Mouse (Mus musculus): ENCODE results near the gene Mdm4. TPM values are rescaled to one million over a fixed set of nuclear protein-coding genes. Genes with fewer than 3 reads are reported as not detected.

The Mdm4 gene
- total RNA-seq, 2 experiments from 2014 or later = 22.7 to 28.1 TPM

DNA sequence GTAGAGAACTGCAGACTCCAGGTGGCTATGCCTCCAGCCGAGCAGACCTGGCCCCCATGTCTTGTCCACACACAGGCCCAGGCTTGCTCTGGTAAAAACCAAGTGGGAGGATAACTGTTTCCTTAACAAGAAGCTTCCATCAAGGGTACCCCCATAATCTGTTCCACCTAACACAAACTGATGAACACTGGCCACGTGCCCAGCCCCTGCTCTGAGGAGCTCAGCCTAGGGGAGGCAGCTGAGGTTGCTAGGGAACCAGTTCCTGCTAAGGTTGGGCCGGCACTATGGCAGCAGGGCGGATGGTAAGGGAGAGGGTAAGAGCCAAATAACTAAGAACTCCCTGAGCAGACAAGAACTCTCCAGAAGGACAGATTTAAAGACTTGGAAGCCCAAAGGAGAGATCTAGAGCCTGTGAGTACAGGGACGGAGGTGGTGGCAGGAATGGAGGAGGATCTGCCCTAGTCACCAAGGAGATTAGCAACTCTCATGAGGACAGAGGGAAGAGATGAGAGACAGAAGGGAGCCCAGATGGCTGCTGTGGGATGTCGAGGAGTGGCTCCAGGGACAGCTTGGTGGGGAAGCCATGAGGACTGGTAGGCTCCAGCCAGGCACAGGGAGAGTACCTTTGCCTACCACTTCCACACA lies 114.4 kb downstream of the Mdm4 start:
- no peak for DNase-seq
- intact Hi-C loops (cut with DNase I) = no loop called here

DNA sequence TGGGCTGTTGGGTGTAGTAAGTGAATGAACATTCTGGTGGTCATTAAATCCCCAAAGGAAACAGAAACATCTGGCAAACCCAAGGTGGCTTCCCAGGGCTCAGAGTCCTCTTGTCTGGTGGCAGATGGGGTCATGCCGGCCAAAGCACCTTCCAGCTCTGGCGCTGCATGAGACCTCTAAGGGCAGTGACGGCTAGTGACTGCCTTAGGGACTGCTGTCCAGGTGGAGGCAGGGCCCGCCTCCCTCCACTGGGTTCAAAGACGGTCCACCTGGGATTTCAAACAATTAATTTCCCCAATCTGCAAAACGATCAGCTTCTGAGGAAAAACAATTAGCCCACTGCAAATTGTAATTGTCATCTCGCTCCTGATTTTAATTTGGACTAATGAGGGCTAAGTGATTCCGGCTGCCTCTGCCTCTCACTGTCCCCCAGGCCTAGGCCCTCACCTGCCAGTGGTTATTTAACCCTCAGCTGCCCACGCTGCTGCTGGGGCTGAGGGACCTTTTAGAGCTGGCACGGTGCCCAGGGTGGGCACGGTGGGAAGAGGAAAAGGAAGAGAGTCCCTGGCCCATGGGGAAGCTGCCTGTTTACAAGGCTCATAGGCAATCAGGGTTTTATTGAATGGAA lies 119.8 kb downstream of the Mdm4 start:
- intact Hi-C loops (cut with DNase I) = no loop called here
- no peak for DNase-seq

DNA sequence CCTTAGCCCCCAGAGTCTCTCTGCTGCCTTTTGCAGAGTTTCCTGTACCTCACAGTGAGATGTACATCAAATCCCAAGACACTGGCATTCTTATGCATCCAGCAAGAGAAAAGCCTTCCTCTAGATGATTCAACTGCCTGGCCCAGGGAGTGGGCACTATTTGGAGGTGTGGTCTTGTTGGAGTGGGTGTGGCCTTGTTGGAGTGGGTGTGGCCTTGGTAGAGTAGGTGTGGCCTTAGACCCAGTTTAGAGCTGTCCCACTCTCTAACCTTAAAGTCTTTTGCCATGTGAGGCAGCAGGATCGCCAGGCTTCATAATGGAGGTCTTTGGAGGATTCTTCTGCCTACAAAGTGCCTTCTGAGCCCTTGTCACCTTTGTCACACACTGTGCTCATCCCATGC lies 120.4 kb downstream of the Mdm4 start:
- intact Hi-C loops (cut with DNase I) = no loop called here
- DNase-seq = no peak

Small RNA genes lying within 50 kb of the gene (microRNA-seq; reads per million reads assigned to microRNA genes)
- 0 reads per million in 2 experiments for gene Gm44300

Other genes with a start within 250 kb of the Mdm4 start
- under 1 TPM; 0.43 to 0.62 TPM for gene Lrrn2, start 150.3 kb downstream of the Mdm4 start, total RNA-seq (2021)
- gene Pik3c2b, start 15.1 kb upstream of the Mdm4 start, total RNA-seq (2021) = 10 to 100 TPM in 1 of 2 experiments, 1 to 10 TPM in 1; 9.3 to 11.1 TPM
- gene Ppp1r15b, start 100.6 kb upstream of the Mdm4 start, total RNA-seq (2021) = 10 to 100 TPM; 14.0 to 17.7 TPM
- 10 to 100 TPM in 1 of 2 experiments, 1 to 10 TPM in 1; 6.7 to 11.5 TPM for gene Plekha6, start 133.6 kb upstream of the Mdm4 start, total RNA-seq (2021)

Data from gastrocnemius, postnatal 36 days (tissue).